Comparison of ENCODE assay signal across 23 mouse cellular contexts in the genomic region with DNA sequence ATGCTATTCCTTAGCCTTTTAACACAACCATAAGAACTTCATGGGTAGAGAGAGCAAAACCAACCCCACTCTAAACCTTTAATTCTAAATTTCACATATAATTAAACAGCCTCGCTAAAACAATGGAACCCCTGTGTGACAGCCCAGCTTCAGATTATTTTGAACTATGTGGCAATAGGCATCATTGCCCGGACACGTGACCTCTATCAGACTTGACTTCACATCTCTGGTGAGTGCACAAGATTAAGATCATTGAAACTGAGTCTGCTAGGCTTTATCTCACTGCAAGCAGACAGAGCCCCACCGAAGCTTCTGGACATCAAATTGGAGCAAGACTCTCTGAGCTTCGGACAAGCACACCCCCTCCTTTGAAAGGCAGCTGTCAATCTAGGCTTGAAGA. TPM values are rescaled to one million over a fixed set of nuclear protein-coding genes. Genes with fewer than 3 reads are reported as not detected.
DNase-seq lines count a peak whose midpoint lies in the region; ATAC-seq and TF ChIP-seq lines count a peak whose summit lies in the region.
"Had no signal": no experiment of that assay in that cellular context is flagged by ENCODE, and none has a peak within 500 bp of the region (broad histone marks: within the 10 kb centered on the region; RNA-seq: fewer than 3 reads in every experiment).

No protein-coding gene starts in this region.

- H3K27me3 ChIP-seq in heart, embryonic 10.5 days (ENCODE audit: insufficient read depth, poor library complexity, severe bottlenecking): no peaks in the 10 kb centered on the region
- H3K27me3 ChIP-seq in G1E (ENCODE audit: insufficient read depth, low read length): peaks cover 3% of the 10 kb centered on the region; the same call in 1 of the 2 replicates
- peaks cover 0 to under 1% of the 10 kb centered on the region in 2 experiments; a peak in 2 of 4 replicates for H3K27me3 ChIP-seq in MEL (ENCODE audit: control insufficient read depth in 1 of 2, insufficient read depth in 2 of 2, low read length in 2 of 2)
- no peaks in the 10 kb centered on the region for H3K27me3 ChIP-seq in intestine, embryonic 16.5 days (replicated peaks; ENCODE audit: control insufficient read depth, insufficient read depth, low read length)
- H3K27me3 ChIP-seq: CH12.LX, Patski had no signal

- no peak for TF ChIP-seq EP300 in MEL (IDR thresholded peaks at IDR 0.05; ENCODE audit: low read depth in 1 of 2, low read length in 2 of 2)

- H3K4me3 ChIP-seq in heart, embryonic 10.5 days: no peak overlapping the region
- no peak overlapping the region for H3K4me3 ChIP-seq in G1E (ENCODE audit: low read depth, low read length)
- H3K4me3 ChIP-seq in MEL (ENCODE audit: control insufficient read depth in 1 of 2, insufficient read depth in 1 of 2, low read depth in 2 of 2, low read length in 2 of 2): no peak overlapping the region
- no peak overlapping the region for H3K4me3 ChIP-seq in lung, adult 2 months (replicated peaks; ENCODE audit: extremely low read depth, low read depth, low read length)
- no peak overlapping the region for H3K4me3 ChIP-seq in intestine, embryonic 16.5 days (ENCODE audit: low read length)

- H3K36me3 ChIP-seq in heart, embryonic 10.5 days: no peaks in the 10 kb centered on the region
- H3K36me3 ChIP-seq in G1E (replicated peaks) (no peaks in the 10 kb centered on the region), MEL (ENCODE audit: control insufficient read depth in 1 of 2, insufficient read depth in 2 of 2, low read length in 2 of 2) (no peaks in the 10 kb centered on the region)
- H3K36me3 ChIP-seq in intestine, embryonic 16.5 days (ENCODE audit: control insufficient read depth, insufficient read depth, low read length): no peaks in the 10 kb centered on the region

- DNase-seq in heart, adult 11 months: peak; percentile 69
- DNase-seq in heart, postnatal 14 days: no peak
- DNase-seq in heart, embryonic 10.5 days (ENCODE audit: low spot score): peak; percentile 27
- no peak for DNase-seq in heart, adult 8-10 months (ENCODE audit: low spot score)
- no peak for DNase-seq in G1E (ENCODE audit: low spot score)
- DNase-seq in MEL (ENCODE audit: low read depth, low spot score): peak; percentile 0
- no peak for DNase-seq in lung, adult 2 months
- DNase-seq: adrenal gland, adult 2 months; adrenal gland, adult 8-10 months; adrenal gland, postnatal 10 days; adrenal gland, postnatal 14 days; adrenal gland, postnatal 25 days; adrenal gland, postnatal 36 days; B cell, adult 2 months; cerebellum, adult 11 months; cerebellum, adult 11-12 months; cerebellum, adult 18-20 months; cerebellum, adult 2 months had no signal

- intact Hi-C loops in heart, postnatal 14 days (cut with DNase I): no loop called here

- H3K9ac ChIP-seq in MEL (ENCODE audit: control insufficient read depth, low read depth, low read length, poor library complexity, severe bottlenecking): no peak overlapping the region
- no peak overlapping the region for H3K9ac ChIP-seq in intestine, embryonic 16.5 days (ENCODE audit: low read depth, low read length)

- no peaks in the 10 kb centered on the region for H3K4me1 ChIP-seq in heart, embryonic 10.5 days
- H3K4me1 ChIP-seq in G1E (ENCODE audit: insufficient read depth, low read depth, low read length) (peaks cover 2% of the 10 kb centered on the region; the same call in 1 of the 2 replicates), MEL (ENCODE audit: control insufficient read depth in 1 of 2, insufficient read depth in 2 of 2, low read length in 2 of 2) (no peaks in the 10 kb centered on the region)
- H3K4me1 ChIP-seq in lung, adult 2 months (ENCODE audit: control insufficient read depth, insufficient read depth, low read length): no peaks in the 10 kb centered on the region
- no peaks in the 10 kb centered on the region for H3K4me1 ChIP-seq in intestine, embryonic 16.5 days (ENCODE audit: control insufficient read depth, insufficient read depth, low read length)

- TF ChIP-seq CTCF in G1E (IDR thresholded peaks at IDR 0.05; ENCODE audit: low read depth, low read length) (no peak), MEL (IDR thresholded peaks at IDR 0.05 in 2 of 3, conservative IDR thresholded peaks at IDR 0.05 in 1 of 3; ENCODE audit: control insufficient read depth in 1 of 3, insufficient read depth in 1 of 3, low read depth in 2 of 3, low read length in 3 of 3, poor library complexity in 1 of 3, severe bottlenecking in 1 of 3) (no peak)
- TF ChIP-seq CTCF in lung, adult 2 months (IDR thresholded peaks at IDR 0.05; ENCODE audit: insufficient read depth, low read length): no peak

- no peak overlapping the region for H3K27ac ChIP-seq in heart, embryonic 10.5 days
- H3K27ac ChIP-seq in MEL (ENCODE audit: control insufficient read depth, low read depth, low read length): no peak overlapping the region
- no peak overlapping the region for H3K27ac ChIP-seq in intestine, embryonic 16.5 days (ENCODE audit: low read length)

- H3K9me3 ChIP-seq in heart, embryonic 10.5 days: no peaks in the 10 kb centered on the region
- H3K9me3 ChIP-seq in G1E (replicated peaks) (peaks cover 6% of the 10 kb centered on the region), MEL (replicated peaks; ENCODE audit: insufficient read depth, low read length) (no peaks in the 10 kb centered on the region)
- H3K9me3 ChIP-seq in intestine, embryonic 16.5 days (ENCODE audit: control insufficient read depth, low read length): 0 out of 2 replicates have a peak, but pooled peaks cover 2% of the 10 kb centered on the region

- no peaks in the 10 kb centered on the region for H3K79me2 ChIP-seq in MEL (ENCODE audit: control insufficient read depth, insufficient read depth, low read length, poor library complexity)

- 83% methylated on average over 5 of the region's 5 CpGs for WGBS in heart, embryonic 10.5 days
- WGBS in lung, adult 2 months: 86% methylated on average over 5 of the region's 5 CpGs
- 87% methylated on average over 5 of the region's 5 CpGs for WGBS in intestine, embryonic 16.5 days

- no peak for TF ChIP-seq RAD21 in MEL (IDR thresholded peaks at IDR 0.05; ENCODE audit: low read depth, low read length)

- peak; percentile 63 for ATAC-seq in G1E (ENCODE audit: extremely low read depth, insufficient number of reproducible peaks, low FRiP score, poor library complexity, severe bottlenecking)
- ATAC-seq in intestine, embryonic 16.5 days: no peak
- ATAC-seq: activated CD4-positive, CD25-positive, alpha-beta regulatory T cell, adult 4 months; CD4-positive, CD25-positive, alpha-beta regulatory T cell, adult 4 months; Patski had no signal

- no peak overlapping the region for H3K4me2 ChIP-seq in intestine, embryonic 16.5 days (ENCODE audit: low read depth, low read length)

- no peak for TF ChIP-seq POLR2A in MEL (IDR thresholded peaks at IDR 0.05; ENCODE audit: control insufficient read depth in 1 of 2, insufficient read depth in 1 of 2, low read depth in 1 of 2, low read length in 2 of 2, poor library complexity in 1 of 2)
- TF ChIP-seq POLR2A in lung, adult 2 months (IDR thresholded peaks at IDR 0.05; ENCODE audit: borderline replicate concordance, extremely low read depth, low read depth, low read length): no peak

TF ChIP-seq in MEL, 35 proteins besides CTCF, POLR2A, EP300 and RAD21:
- no peak for TF ChIP-seq POLR2AphosphoS5 (IDR thresholded peaks at IDR 0.05; ENCODE audit: borderline replicate concordance, low read depth, low read length)
- no peak for TF ChIP-seq JUND (IDR thresholded peaks at IDR 0.05; ENCODE audit: low read depth, low read length)
- TF ChIP-seq ZNF384 (IDR thresholded peaks at IDR 0.05; ENCODE audit: low read depth, low read length): no peak
- TF ChIP-seq MYC (IDR thresholded peaks at IDR 0.05; ENCODE audit: low read depth, low read length): no peak
- TF ChIP-seq GABPA (IDR thresholded peaks at IDR 0.05; ENCODE audit: low read depth, low read length): no peak
- TF ChIP-seq USF1 (IDR thresholded peaks at IDR 0.05; ENCODE audit: low read depth, low read length): peak; percentile 62
TF ChIP-seq in MEL: peak in this region for 1.

RNA-seq across cellular contexts. Expression of gene Snrpf, which starts 12.8 kb away (rescaled TPM):
- 10 to 100 TPM in 1 of 2 experiments, 1 to 10 TPM in 1; 9.5 to 10.1 TPM for total RNA-seq in heart, postnatal 14 days (2021)
- 108 and 145 TPM in 2 replicates for polyA plus RNA-seq in heart, embryonic 10.5 days (2016; fragmentation: Nextera tagmentation; extraction: Ambion mirVana)
- total RNA-seq in heart, adult 8-10 months (2022): 10 to 100 TPM in 2 of 4 experiments, 1 to 10 TPM in 2; 7.5 to 12.3 (median 10.9) TPM
- total RNA-seq in G1E (2014; fragmentation: Nextera tagmentation) (53.5 and 54.7 TPM in 2 replicates), G1E (2017) (62.8 and 85.8 TPM in 2 replicates), MEL (2012; rRNA removed) (150 and 174 TPM in 2 replicates)
- polyA plus RNA-seq in G1E (2012) (138 and 149 TPM in 2 replicates), MEL (2012; ENCODE audit: insufficient read depth in 1 of 2, insufficient read length in 2 of 2, low read depth in 1 of 2, low replicate concordance in 2 of 2, missing spikeins in 1 of 2) (10 to 100 TPM in 1 of 2 experiments, not detected in 1; 91.5 TPM)
- polyA plus RNA-seq in lung, adult 2 months (2012; rRNA removed): 26.2 and 43.0 TPM in 2 replicates
- 88.2 and 94.6 TPM in 2 replicates for polyA plus RNA-seq in intestine, embryonic 16.5 days (2015; fragmentation: Nextera tagmentation; extraction: Ambion mirVana)

RNA-seq across cellular contexts. Expression of gene Ntn4, which starts 38.2 kb away (rescaled TPM):
- 10 to 100 TPM; 18.0 to 18.4 TPM for total RNA-seq in heart, postnatal 14 days (2021)
- polyA plus RNA-seq in heart, embryonic 10.5 days (2016; fragmentation: Nextera tagmentation; extraction: Ambion mirVana): 0.06 and 0.40 TPM in 2 replicates
- total RNA-seq in heart, adult 8-10 months (2022): 10 to 100 TPM; 11.0 to 15.5 (median 11.9) TPM
- total RNA-seq in G1E (2014; fragmentation: Nextera tagmentation) (41.5 TPM in 1 of 2 replicates, not detected in the other), G1E (2017) (0.16 TPM in 1 of 2 replicates, not detected in the other), MEL (2012; rRNA removed) (not detected in 2 replicates)
- polyA plus RNA-seq in G1E (2012) (not detected in 2 replicates), MEL (2012; ENCODE audit: insufficient read depth in 1 of 2, insufficient read length in 2 of 2, low read depth in 1 of 2, low replicate concordance in 2 of 2, missing spikeins in 1 of 2) (not detected)
- 46.6 and 54.4 TPM in 2 replicates for polyA plus RNA-seq in lung, adult 2 months (2012; rRNA removed)
- 0.22 and 0.23 TPM in 2 replicates for polyA plus RNA-seq in intestine, embryonic 16.5 days (2015; fragmentation: Nextera tagmentation; extraction: Ambion mirVana)
- total RNA-seq: CH12.LX had no signal

Comparison
In these comparisons a context has a peak if more than half of its experiments do, and no peak if none do; other contexts are left out.
1. DNase-seq: peak in heart, adult 11 months (single experiment), heart, embryonic 10.5 days (single experiment) and MEL (single experiment); none in heart, postnatal 14 days (0 of 2), heart, adult 8-10 months (single experiment), G1E (single experiment) and lung, adult 2 months (single experiment).
2. RNA of gene Ntn4, which starts 38.2 kb away (polyA plus RNA-seq): 46.6 to 54.4 TPM in lung, adult 2 months; 0.06 to 0.40 TPM in heart, embryonic 10.5 days, 0.22 to 0.23 TPM in intestine, embryonic 16.5 days, not detected in G1E and not detected in MEL; every median in the first group is over 10 times any median in the second.